Mouse (Mus musculus) effector memory CD4-positive, alpha-beta T cell, adult 5 months (primary cell): Measurements from ENCODE around the gene Trpm4. TPM values are rescaled to one million over a fixed set of nuclear protein-coding genes. Genes with fewer than 3 reads are reported as not detected.

ENCODE experiments used
- polyA plus RNA-seq: library from polyadenylated mRNA; unstranded; fragments of 100-300 nt; shearing (Covaris generic); gene quantifications from one replicate; pipeline ENCODE4 v1.2.1, GENCODE M21; 2017

Gene Trpm4
- polyA plus RNA-seq, result 5.3 TPM

GRCm38 (mm10) chr7:45333431-45333982, at the start of gene Trpm4:
Trpm4 (minus strand) TSS chr7:45333780.

GRCm38 (mm10) chr7:45370475-45371311, 37.1 kb upstream of the Trpm4 start, which contains the start of gene Lin7b:
Lin7b (minus strand) TSS chr7:45370583.

GRCm38 (mm10) chr7:45366652-45367019, 33.1 kb upstream of the Trpm4 start, which contains the start of gene Ppfia3:
Ppfia3 (minus strand) TSS chr7:45367019.

GRCm38 (mm10) chr7:45335056-45335455, 1.5 kb upstream of the Trpm4 start, which contains the start of gene Hrc:
Hrc (plus strand) TSS chr7:45335290.

GRCm38 (mm10) chr7:45277136-45277760, 56.3 kb downstream of the Trpm4 start, which contains the start of gene Slc6a21:
Slc6a21 (plus strand) TSS chr7:45277513.

Other genes starting within 250 kb of the Trpm4 start
- gene Rcn3, start 241.6 kb downstream of the Trpm4 start, polyA plus RNA-seq, result 4.0 TPM
- gene Fcgrt, start 229.9 kb downstream of the Trpm4 start, polyA plus RNA-seq, result 5.7 TPM
- gene Rps11, start 209.3 kb downstream of the Trpm4 start, polyA plus RNA-seq, result 1,926 TPM
- gene Rpl13a, start 205.0 kb downstream of the Trpm4 start, polyA plus RNA-seq, result 3,339 TPM
- gene Gm45713, start 197.5 kb downstream of the Trpm4 start, polyA plus RNA-seq, result not detected
- 136 TPM for gene Flt3l, start 197.3 kb downstream of the Trpm4 start, polyA plus RNA-seq
- gene Pih1d1, start 179.5 kb downstream of the Trpm4 start, polyA plus RNA-seq, result 26.1 TPM
- gene Aldh16a1, start 179.2 kb downstream of the Trpm4 start, polyA plus RNA-seq, result 34.3 TPM
- gene Slc17a7, start 169.8 kb downstream of the Trpm4 start, polyA plus RNA-seq, result not detected
- gene Gfy, start 154.2 kb downstream of the Trpm4 start, polyA plus RNA-seq, result not detected
- gene Pth2, start 152.8 kb downstream of the Trpm4 start, polyA plus RNA-seq, result not detected
- not detected for gene Ccdc155, start 128.9 kb downstream of the Trpm4 start, polyA plus RNA-seq
- 32.1 TPM for gene Dkkl1, start 121.6 kb downstream of the Trpm4 start, polyA plus RNA-seq
- 1.2 TPM for gene Tead2, start 118.0 kb downstream of the Trpm4 start, polyA plus RNA-seq
- gene Cd37, start 94.7 kb downstream of the Trpm4 start, polyA plus RNA-seq, result 391 TPM
- not detected for gene Slc6a16, start 92.7 kb downstream of the Trpm4 start, polyA plus RNA-seq
- gene Slc6a21, start 56.3 kb downstream of the Trpm4 start, polyA plus RNA-seq, result not detected
- gene Hrc, start 1.5 kb upstream of the Trpm4 start, polyA plus RNA-seq, result not detected
- gene Ppfia3, start 33.2 kb upstream of the Trpm4 start, polyA plus RNA-seq, result 0.30 TPM
- not detected for gene Lin7b, start 36.8 kb upstream of the Trpm4 start, polyA plus RNA-seq
- 207 TPM for gene Snrnp70, start 62.0 kb upstream of the Trpm4 start, polyA plus RNA-seq
- gene Kcna7, start 71.9 kb upstream of the Trpm4 start, polyA plus RNA-seq, result not detected
- gene Ntf5, start 79.9 kb upstream of the Trpm4 start, polyA plus RNA-seq, result 0.19 TPM
- gene Lhb, start 87.0 kb upstream of the Trpm4 start, polyA plus RNA-seq, result not detected
- gene Gys1, start 101.1 kb upstream of the Trpm4 start, polyA plus RNA-seq, result 5.5 TPM
- gene Ruvbl2, start 104.3 kb upstream of the Trpm4 start, polyA plus RNA-seq, result 32.9 TPM
- gene Ftl1, start 126.1 kb upstream of the Trpm4 start, polyA plus RNA-seq, result 2,431 TPM
- gene Bax, start 133.1 kb upstream of the Trpm4 start, polyA plus RNA-seq, result 199 TPM
- 2.3 TPM for gene Tulp2, start 148.1 kb upstream of the Trpm4 start, polyA plus RNA-seq
- not detected for gene Gm45808, start 153.0 kb upstream of the Trpm4 start, polyA plus RNA-seq
- gene Dhdh, start 155.0 kb upstream of the Trpm4 start, polyA plus RNA-seq, result 0.60 TPM
- 208 TPM for gene Nucb1, start 176.6 kb upstream of the Trpm4 start, polyA plus RNA-seq
- 868 TPM for gene Ppp1r15a, start 192.5 kb upstream of the Trpm4 start, polyA plus RNA-seq
- 0.39 TPM for gene Plekha4, start 192.6 kb upstream of the Trpm4 start, polyA plus RNA-seq
- 0.64 TPM for gene Hsd17b14, start 221.1 kb upstream of the Trpm4 start, polyA plus RNA-seq
- 38.4 TPM for gene Bcat2, start 236.4 kb upstream of the Trpm4 start, polyA plus RNA-seq